Mouse (Mus musculus) mesoderm, embryonic 11.5 days (tissue): Measurements from ENCODE around the gene Hs6st3.
A peak's percentile ranks its signal among the peaks of the same experiment; 100 is the strongest.

Source experiments
- DNase-seq: peaks from one replicate; pipeline ENCODE4 v3.0.0-alpha.2; 2012; ENCODE audit warnings: low read depth, low spot score

Hs6st3 gene

DNA sequence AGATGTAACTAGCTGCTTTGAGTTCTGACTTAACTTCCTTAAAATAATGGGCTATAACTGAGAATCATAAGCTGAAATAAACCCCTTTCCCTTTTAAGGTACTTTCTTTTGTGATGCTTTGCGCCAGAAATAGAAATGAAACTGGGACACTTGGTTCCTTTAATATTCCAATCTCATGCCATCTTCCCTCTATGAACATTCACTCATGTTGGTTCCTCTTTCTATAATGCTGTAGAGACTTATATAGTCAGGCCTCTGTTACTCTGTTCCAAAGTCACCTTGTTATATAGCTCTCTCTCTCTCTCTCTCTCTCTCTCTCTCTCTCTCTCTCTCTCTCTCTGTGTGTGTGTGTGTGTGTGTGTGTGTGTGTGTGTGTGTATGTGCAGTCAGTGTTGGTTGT is 504.7 kb downstream of the Hs6st3 start:
- no peak for DNase-seq

- DNase-seq = no peak
These were observed 505.7 kb downstream of the Hs6st3 start for GRCm38 (mm10) chr14:119643840-119644239.

DNA sequence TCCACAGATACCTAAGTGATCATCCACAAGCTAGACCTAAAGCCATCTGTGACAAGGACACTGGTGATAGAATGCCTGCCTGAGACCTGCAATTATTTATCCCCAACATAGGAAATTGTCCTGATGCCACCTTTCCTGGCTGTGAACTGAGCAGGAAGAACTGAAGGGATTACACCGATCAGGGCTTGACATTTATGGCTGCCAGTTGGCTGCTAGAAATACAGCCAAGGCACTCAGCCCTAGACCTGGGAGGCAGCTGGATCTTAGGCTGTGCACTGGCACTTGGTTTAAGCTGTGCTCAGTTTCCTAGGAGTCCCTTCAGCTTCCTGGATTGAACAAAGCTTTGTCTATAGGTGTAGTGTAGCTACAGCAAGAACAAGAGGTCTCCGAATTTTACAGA is 518.8 kb downstream of the Hs6st3 start:
- DNase-seq = no peak

GRCm38 (mm10) chr14:119665741-119666141 is 527.6 kb downstream of the Hs6st3 start:
- DNase-seq = peak; percentile 12

DNA sequence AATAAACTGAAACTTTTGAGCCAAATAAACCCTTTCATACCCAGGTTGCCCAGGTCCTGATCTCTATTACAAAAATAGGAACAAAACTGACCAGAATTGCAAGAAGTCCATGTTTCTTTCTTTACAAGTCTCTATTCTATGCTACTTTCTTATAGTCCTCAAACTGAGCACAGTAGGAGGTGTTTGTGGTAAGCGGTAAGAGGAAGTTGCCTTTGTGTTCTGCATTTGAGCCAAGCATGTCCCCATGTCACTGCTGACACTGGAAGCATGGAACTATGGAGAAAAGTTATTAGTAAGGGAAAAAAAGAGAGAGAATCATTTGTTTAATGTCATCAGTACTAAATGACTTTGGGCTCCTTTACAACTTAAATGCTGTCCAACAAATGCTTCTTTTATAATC is 529.3 kb downstream of the Hs6st3 start:
- no peak for DNase-seq

DNA sequence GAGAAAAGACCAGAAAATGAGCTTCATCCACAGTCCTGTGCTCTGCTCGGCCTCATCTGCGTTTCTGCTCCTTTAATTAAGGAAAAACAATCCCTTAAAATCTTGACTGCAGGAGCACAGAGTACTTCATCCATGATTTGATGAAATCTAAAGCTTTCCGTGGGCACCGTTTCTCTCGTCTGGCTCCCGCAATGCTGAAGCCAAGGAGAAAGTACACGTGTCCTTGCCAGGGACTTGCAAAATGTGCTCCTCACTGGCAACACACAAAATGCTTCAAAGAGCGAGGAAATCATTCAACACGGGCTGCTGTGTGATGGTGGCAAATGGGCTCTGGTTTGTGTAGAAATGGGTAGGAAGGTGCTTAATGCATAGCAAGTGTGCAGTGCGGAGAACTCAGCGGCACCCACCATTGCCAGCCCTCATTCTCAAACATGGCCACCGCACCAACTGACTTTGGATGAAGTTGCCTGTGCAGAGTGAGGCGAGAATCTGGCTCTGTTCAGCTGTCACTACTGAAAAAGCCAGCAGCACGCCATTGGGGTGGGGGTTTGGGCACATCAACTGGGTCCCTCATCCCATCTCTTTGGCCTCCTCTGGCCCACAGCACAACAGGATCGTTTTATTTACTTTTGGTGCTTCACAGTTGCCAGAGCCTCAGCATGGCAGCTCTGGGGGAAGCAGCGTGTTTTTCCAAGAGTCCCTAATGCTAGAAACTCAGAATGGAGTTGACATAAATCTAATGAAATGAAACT is 532.9 kb downstream of the Hs6st3 start:
- no peak for DNase-seq

DNA sequence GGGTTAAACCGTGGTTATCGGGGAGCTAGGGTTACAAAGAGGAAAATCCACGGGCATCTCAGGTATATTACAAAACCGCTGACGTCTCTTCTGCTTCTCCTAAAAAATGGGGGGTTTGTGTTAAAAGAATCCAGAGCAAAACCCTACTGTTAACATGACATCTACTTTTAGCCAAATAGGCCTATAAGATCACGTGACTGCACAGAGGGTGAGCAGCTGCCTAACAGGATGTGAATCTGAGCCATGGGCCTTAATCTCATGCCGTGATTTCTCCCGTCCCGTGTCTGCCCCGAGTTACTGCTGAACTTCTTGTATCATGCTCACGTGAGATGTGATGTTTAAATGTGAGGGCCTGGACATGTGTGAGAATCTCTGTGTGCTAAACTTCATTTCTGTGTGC is 540.4 kb downstream of the Hs6st3 start:
- no peak for DNase-seq

DNA sequence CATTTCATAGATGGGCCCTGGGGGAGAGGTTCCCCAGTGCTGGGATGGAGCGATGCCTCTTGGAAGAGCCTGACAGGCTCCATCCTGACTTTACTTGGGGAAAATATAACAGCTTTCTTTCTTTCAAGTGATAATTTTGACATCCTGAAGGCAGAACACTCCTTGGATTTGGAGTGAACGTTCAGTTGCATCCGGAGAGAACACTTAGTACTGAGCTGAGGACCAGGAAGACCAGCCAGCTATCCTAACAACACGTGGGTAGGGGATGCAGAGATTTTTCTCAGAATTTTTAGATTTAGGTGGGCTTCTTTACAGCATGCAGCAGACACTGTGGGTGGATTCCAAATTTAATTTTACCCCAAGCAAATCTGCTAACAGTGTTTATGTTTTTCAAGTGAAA is 541.9 kb downstream of the Hs6st3 start:
- no peak for DNase-seq

- DNase-seq = no peak
These were observed 549.7 kb downstream of the Hs6st3 start for GRCm38 (mm10) chr14:119687885-119688284.

DNA sequence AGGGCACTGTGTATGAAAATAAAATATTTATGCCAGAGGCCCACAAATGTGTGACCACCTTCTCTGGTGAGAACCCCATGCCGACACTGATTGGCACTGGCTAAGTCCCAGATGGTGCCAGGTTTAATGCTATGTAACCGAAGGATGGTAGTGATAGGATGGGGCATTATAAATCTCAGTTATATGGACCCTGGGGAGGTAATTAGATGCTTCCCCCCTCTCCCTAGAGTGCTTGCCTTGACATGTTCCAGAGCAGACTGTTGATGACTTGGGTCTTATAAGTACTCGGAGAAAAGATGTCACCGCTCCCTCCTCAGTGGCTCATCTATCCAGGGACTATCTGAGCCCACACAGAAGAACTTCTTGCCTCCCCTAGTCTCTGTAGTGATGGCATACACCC is 561.8 kb downstream of the Hs6st3 start:
- DNase-seq = peak; percentile 2

DNA sequence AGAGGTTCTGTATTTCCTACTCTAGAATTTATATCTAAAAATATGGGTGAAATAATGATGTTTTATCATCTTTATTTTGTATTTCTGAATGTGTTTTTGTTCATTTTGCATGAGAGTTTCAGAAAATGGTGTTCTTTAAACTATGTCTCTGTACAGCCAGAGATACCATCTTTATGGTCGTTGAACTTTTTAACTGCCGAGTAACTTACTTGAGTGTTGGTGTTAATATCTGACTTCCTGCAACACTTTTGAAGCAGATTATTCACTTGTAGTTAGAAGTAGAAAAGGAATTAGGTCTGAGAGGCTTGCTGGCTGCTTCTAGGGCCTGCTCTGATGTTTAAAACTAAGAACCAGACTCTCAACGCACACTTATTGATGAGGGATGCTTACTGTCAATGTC is 576.6 kb downstream of the Hs6st3 start:
- DNase-seq = no peak

DNA sequence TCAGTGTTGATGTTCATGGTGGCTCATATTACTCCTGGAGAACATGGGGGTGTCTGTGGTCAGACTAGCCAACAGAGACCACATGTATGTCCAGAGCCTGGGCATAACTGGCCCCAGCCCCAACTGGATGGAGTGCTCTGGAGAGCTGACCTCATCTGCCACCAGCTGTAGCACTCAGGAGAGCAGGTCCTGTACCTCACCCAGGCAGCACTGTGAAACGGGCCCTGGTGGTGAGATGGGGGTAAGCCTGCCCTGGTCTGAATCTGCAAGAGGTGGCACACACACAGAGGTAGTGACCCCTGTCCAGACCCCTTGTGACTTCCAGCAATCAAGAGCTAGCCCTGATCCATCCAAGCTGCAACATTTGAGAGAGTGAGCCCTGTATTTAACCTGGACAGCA is 579.2 kb downstream of the Hs6st3 start:
- no peak for DNase-seq

- no peak for DNase-seq
These were observed 587.0 kb downstream of the Hs6st3 start for GRCm38 (mm10) chr14:119725102-119725501.

DNA sequence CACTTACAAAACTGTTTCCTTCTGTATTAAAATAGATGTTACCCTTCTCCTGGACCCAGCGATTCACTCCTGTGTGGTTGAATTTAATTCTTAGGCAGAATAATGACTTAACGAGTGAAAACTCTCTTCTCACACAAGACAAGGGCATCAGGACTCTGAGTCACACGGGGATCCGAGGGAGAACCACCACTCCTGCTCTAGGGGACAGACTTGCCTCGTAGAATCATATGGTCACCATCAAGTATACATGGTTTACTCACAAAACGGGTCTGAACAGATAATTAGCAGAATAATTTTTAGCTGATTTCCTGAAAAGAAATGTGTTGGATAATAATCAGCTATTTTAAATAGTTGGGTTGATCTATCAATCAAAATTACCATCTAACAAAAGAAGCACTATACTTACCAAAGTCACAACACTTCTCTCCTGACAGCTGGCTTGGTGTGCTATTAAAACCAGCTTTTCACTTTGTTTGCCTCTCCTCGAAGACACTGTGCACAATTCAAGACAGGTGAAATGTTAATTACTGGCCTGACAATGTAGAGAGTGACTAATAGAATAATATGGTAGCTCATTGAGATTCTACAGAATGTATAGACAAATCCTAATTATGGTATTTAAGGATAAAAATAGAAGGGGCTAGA is 593.4 kb downstream of the Hs6st3 start:
- no peak for DNase-seq

DNA sequence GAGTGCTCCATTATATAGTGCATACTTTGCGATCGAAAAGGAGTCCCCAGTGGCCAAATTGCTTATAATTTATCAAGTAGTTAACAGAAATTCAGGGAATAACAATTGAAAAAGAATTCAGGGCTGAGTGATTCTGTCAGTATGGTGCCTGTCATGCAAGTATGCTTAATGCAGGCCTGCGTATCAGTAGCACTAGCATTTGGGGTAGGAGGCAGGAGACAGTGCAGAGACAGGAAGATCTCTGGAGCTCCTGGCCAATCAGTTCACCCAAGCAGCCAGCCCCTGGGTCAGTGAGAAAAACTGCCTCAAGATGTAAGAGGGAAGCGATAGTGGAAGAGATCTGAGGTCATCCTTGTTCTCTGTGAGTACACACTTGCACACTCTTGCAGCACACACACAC is 594.1 kb downstream of the Hs6st3 start:
- no peak for DNase-seq

- DNase-seq = no peak
These were observed 599.3 kb downstream of the Hs6st3 start for GRCm38 (mm10) chr14:119737408-119737961.

DNA sequence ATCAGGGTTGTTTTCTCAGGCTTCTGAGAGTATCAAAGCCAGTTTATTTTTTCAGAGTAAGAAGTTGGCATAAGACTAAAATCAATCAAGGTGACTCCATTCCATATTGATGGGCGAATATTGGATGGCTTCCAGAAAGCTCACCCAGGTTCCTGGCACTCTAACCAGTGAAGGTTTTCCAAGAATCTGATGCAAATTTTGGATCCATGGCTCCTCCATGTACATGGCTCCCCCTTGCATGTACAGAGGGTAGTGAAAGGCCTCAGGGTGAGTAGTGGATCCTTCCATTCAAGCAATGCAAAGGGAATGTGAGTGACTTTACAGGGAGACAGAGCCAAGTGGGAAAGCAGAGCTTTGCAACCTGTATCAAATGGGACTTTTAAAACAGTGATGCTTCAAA is 603.6 kb downstream of the Hs6st3 start:
- DNase-seq = no peak

DNA sequence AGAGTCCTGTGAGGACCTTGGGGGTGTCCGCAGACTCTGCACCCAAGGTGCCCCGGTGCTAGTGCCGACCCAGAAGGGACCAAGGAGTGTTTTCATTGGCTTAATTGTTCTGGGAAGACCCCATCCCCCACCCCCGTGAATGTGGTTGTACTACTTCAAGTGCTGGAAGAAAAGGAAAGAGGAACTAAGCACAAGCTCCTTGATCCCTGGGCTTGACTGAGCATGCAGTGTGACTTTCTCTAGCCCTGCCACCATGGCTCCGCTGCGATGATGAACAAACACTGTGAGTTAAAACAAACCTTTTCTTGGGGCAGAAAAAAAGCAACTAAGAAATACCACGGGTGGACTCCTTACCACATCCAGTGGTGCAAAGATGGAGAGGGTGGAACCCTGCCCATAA is 623.2 kb downstream of the Hs6st3 start:
- no peak for DNase-seq

DNA sequence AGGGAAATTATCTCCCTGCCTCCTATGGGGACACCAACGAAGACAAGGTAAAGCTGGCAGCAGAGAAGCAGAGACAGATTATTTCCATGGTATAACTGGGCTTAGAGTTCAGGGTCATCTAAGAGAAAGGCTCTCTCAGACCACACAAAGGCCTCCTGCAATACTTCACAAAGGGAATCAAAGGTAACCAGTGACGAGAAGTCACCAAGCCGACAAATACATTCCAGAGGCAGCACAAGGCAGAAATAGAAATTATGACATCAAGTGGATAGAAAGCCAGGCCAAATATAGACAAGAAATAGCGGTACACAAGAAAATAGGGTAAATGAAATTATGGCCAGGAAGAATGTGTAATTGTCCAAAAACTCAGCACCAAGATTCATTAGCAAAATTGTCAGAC is 633.9 kb downstream of the Hs6st3 start:
- no peak for DNase-seq

- DNase-seq = no peak
These were observed 638.1 kb downstream of the Hs6st3 start for GRCm38 (mm10) chr14:119776261-119776660.

GRCm38 (mm10) chr14:119779982-119780588 is 641.9 kb downstream of the Hs6st3 start:
- no peak for DNase-seq

GRCm38 (mm10) chr14:119781111-119781510 is 643.0 kb downstream of the Hs6st3 start:
- DNase-seq = no peak

- no peak for DNase-seq
These were observed 651.3 kb downstream of the Hs6st3 start for GRCm38 (mm10) chr14:119789457-119789856.
